Mouse (Mus musculus): ENCODE results near the gene Dpt. TPM values are rescaled to one million over a fixed set of nuclear protein-coding genes. Genes with fewer than 3 reads are reported as not detected.

The Dpt gene
- total RNA-seq, 2 experiments from 2014 or later, result 0.34 to 0.62 TPM

Other genes with a start within 250 kb of the Dpt start
- not detected for gene Xcl1, start 138.9 kb downstream of the Dpt start, total RNA-seq (2021)